Mouse (Mus musculus): ENCODE measurements around the gene Atoh8. TPM values are rescaled to one million over a fixed set of nuclear protein-coding genes. Genes with fewer than 3 reads are reported as not detected.

Gene Atoh8
- total RNA-seq, 2 experiments from 2014 or later = not detected

- ATAC-seq (replicated peaks; ENCODE audit: poor library complexity) = peak; percentile 20
These were observed 73.6 kb downstream of the Atoh8 start for GRCm38 (mm10) chr6:72161751-72162150.

GRCm38 (mm10) chr6:72160991-72161390 is 74.4 kb downstream of the Atoh8 start:
- no peak for ATAC-seq (replicated peaks; ENCODE audit: poor library complexity)

- ATAC-seq (replicated peaks; ENCODE audit: poor library complexity) = no peak
These were observed 75.4 kb downstream of the Atoh8 start for GRCm38 (mm10) chr6:72159861-72160395.

DNA sequence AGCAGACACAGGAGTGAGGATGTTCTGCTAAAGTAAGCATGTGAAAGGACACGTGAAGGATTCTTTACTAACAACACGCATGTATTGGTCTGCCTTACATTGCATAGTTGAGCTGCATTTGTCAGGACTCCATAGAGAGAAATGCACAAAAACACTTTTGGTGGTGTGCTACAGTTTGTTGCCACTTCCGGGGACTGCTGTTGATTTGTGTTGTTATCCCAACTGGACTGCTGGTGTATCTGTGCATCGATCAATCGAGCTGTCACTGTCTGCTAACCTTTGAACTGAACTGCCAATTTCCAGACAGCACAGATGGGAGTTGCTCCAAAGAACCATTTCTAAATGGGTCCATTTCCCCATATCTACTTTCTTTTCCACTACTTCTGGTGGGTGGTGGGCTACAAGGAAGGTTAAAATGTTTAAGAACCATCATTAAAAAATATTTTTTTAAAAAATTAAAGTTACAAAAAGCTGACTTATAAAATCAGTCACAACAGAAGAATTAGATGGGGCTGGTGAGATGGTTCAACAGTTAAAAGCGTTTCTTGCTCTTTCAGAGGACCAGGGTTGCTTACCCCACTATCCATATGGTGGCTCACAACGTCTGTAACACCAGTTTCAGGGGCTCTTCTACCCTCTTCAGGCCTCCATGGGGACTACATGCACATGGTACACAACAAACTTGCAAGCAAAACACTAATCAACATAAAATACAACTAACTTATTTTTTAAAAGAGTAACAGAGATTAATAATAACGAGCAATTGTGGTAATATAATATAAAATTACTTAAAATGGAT is 76.2 kb downstream of the Atoh8 start:
- 0 out of 2 replicates have a peak, but pooled peaks have one; percentile 29 for ATAC-seq (replicated peaks; ENCODE audit: poor library complexity)

Other genes with a start within 250 kb of the Atoh8 start
- 7.8 and 10.1 TPM in 2 replicates for gene St3gal5, start 138.0 kb downstream of the Atoh8 start, total RNA-seq (2015)
- 11.5 and 14.6 TPM in 2 replicates for gene St3gal5, start 138.0 kb downstream of the Atoh8 start, total RNA-seq (2017)
- not detected in 2 replicates for gene Sftpb, start 69.0 kb upstream of the Atoh8 start, total RNA-seq (2015)
- gene Sftpb, start 69.0 kb upstream of the Atoh8 start, total RNA-seq (2017) = not detected in 2 replicates
- 66.8 and 71.3 TPM in 2 replicates for gene Usp39, start 109.6 kb upstream of the Atoh8 start, total RNA-seq (2015)
- 113 and 115 TPM in 2 replicates for gene Usp39, start 109.6 kb upstream of the Atoh8 start, total RNA-seq (2017)
- 30.3 and 31.9 TPM in 2 replicates for gene 0610030E20Rik, start 111.7 kb upstream of the Atoh8 start, total RNA-seq (2015)
- gene 0610030E20Rik, start 111.7 kb upstream of the Atoh8 start, total RNA-seq (2017) = 23.0 and 24.7 TPM in 2 replicates
- gene Tmem150a, start 119.9 kb upstream of the Atoh8 start, total RNA-seq (2015) = 1.1 and 1.2 TPM in 2 replicates
- gene Tmem150a, start 119.9 kb upstream of the Atoh8 start, total RNA-seq (2017) = 0.33 TPM in 1 of 2 replicates, not detected in the other
- gene Rnf181, start 131.4 kb upstream of the Atoh8 start, total RNA-seq (2015) = 65.5 and 87.8 TPM in 2 replicates
- 51.4 and 53.7 TPM in 2 replicates for gene Rnf181, start 131.4 kb upstream of the Atoh8 start, total RNA-seq (2017)
- gene Vamp5, start 144.9 kb upstream of the Atoh8 start, total RNA-seq (2015) = 39.1 and 70.3 TPM in 2 replicates
- gene Vamp5, start 144.9 kb upstream of the Atoh8 start, total RNA-seq (2017) = 13.0 and 34.9 TPM in 2 replicates
- gene Vamp8, start 155.1 kb upstream of the Atoh8 start, total RNA-seq (2015) = 240 and 247 TPM in 2 replicates
- gene Vamp8, start 155.1 kb upstream of the Atoh8 start, total RNA-seq (2017) = 267 and 283 TPM in 2 replicates
- 11.2 and 11.6 TPM in 2 replicates for gene Ggcx, start 178.7 kb upstream of the Atoh8 start, total RNA-seq (2015)
- gene Ggcx, start 178.7 kb upstream of the Atoh8 start, total RNA-seq (2017) = 6.7 and 8.5 TPM in 2 replicates
- gene Mat2a, start 204.0 kb upstream of the Atoh8 start, total RNA-seq (2015) = 342 and 403 TPM in 2 replicates
- 192 and 230 TPM in 2 replicates for gene Mat2a, start 204.0 kb upstream of the Atoh8 start, total RNA-seq (2017)